Mouse (Mus musculus) spleen, adult 2 months (tissue): ENCODE measurements around the gene Irf2. TPM values are rescaled to one million over a fixed set of nuclear protein-coding genes. Genes with fewer than 3 reads are reported as not detected.

ENCODE experiments used
- DNase-seq, 2 experiments: peaks; one replicate each; pipeline versions ENCODE4 v3.0.0 to v3.0.0-alpha.2; 2012 to 2021; ENCODE audit warnings: low spot score in 2 of 2, low read depth in 1 of 2
- H3K27ac ChIP-seq: fragments of 200-500 bp; 2 replicates; pipeline ENCODE4 v1.5.1; 2012; ENCODE audit warnings: low read length, inconsistent platforms; ENCODE audit not compliant: insufficient read depth
- H3K27me3 ChIP-seq: fragments of 200-500 bp; 2 replicates; pipeline ENCODE4 v1.6.1; 2012; ENCODE audit warnings: mild to moderate bottlenecking, moderate library complexity, low read length, inconsistent platforms; ENCODE audit not compliant: control insufficient read depth, insufficient read depth
- H3K36me3 ChIP-seq: fragments of 200-500 bp; 2 replicates; pipeline ENCODE4 v1.6.1; 2012; ENCODE audit warnings: mild to moderate bottlenecking, low read length, inconsistent platforms; ENCODE audit not compliant: control insufficient read depth, insufficient read depth
- H3K4me1 ChIP-seq: fragments of 200-500 bp; 2 replicates; pipeline ENCODE4 v1.6.1; 2011; ENCODE audit warnings: inconsistent platforms; ENCODE audit not compliant: control insufficient read depth, insufficient read depth, insufficient read length
- H3K4me3 ChIP-seq: fragments of 200-500 bp; 2 replicates; pipeline ENCODE4 v1.5.1; 2011; ENCODE audit warnings: mild to moderate bottlenecking, inconsistent platforms; ENCODE audit not compliant: insufficient read depth, insufficient read length; ENCODE audit errors: extremely low read depth
- CTCF ChIP-seq: fragments of 200-500 bp; IDR thresholded peaks from 2 replicates; pipeline ENCODE4 v1.5.1; 2011; ENCODE audit warnings: mild to moderate bottlenecking, inconsistent platforms; ENCODE audit not compliant: insufficient read depth, insufficient read length, insufficient replicate concordance; ENCODE audit errors: extremely low read depth
- POLR2A ChIP-seq: fragments of 200-500 bp; IDR thresholded peaks from 2 replicates; pipeline ENCODE4 v1.6.1; 2011; ENCODE audit warnings: low read depth, low read length, inconsistent platforms
- WGBS: fragments of 180-500 bp; shearing (Covaris S2); methylation state at CpG from one replicate; pipeline ENCODE4 v1.1.7; 2018; 5-methylcytosine and 5-hydroxymethylcytosine counted together
- polyA plus RNA-seq: library from polyadenylated mRNA; depleted of rRNA; stranded (reverse); fragments of >200 nt; gene quantifications from 2 replicates; pipeline ENCODE4 v1.2.3, GENCODE M21; 2012

Gene Irf2
- polyA plus RNA-seq, 1 experiment = 28.8 TPM

DNA sequence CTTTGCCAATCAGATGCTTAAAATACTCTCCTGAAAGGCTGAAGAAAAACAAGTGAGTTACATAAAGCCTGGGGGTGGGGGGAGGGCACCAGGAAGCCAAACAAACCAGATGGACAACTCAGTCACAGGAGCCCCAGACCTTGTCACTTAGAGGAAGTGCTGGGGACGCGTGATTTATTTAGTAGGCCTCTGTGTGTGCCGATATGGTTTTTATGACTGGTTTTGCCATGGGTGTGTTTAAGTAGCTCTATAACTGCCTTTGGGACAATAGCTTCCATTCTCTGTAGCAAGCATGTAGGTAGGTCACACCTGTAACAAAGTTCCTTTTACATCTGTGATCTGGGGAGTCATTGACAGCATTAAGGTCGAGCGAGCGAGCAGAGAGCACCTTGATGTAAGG, 109.4 kb downstream of the Irf2 start:
- peak in 1 of 2 experiments; percentile 50 for DNase-seq
- peaks cover 11% of the 10 kb centered on the region for H3K36me3 ChIP-seq
- 32% methylated on average over 6 of the region's 6 CpGs for WGBS
- H3K4me3 ChIP-seq = no peak overlapping the region
- peaks cover 58% of the 10 kb centered on the region for H3K4me1 ChIP-seq
- H3K27ac ChIP-seq = peak overlapping the region; percentile 86
- no peak for TF ChIP-seq POLR2A
- no peak for TF ChIP-seq CTCF
- no peaks in the 10 kb centered on the region for H3K27me3 ChIP-seq

DNA sequence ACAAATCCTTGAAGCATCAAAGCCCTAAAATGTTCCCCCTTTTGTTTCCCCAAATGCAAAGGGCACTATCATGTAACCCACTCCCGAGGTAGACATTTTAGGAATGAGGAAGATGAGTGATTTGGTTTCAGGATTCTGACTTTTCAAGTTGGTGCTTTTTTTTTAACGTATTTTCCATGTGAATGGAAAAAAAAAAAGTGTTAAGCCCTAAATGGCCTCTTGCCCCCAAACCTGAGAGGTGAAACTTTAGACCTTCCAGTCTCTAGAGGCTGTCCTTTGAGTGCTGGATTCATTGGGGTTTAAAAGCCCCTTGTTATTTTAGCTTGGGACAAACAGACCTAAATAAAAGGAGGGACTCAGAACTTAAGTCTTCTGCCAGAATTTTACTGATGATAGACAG, 109.9 kb downstream of the Irf2 start:
- peak overlapping the region; percentile 86 for H3K27ac ChIP-seq
- TF ChIP-seq CTCF (no peak), POLR2A (no peak)
- no peak for DNase-seq
- H3K36me3 ChIP-seq = peaks cover 11% of the 10 kb centered on the region
- H3K4me1 ChIP-seq = peaks cover 53% of the 10 kb centered on the region
- H3K4me3 ChIP-seq = no peak overlapping the region
- 16% methylated on average over 2 of the region's 2 CpGs for WGBS
- H3K27me3 ChIP-seq = no peaks in the 10 kb centered on the region

DNA sequence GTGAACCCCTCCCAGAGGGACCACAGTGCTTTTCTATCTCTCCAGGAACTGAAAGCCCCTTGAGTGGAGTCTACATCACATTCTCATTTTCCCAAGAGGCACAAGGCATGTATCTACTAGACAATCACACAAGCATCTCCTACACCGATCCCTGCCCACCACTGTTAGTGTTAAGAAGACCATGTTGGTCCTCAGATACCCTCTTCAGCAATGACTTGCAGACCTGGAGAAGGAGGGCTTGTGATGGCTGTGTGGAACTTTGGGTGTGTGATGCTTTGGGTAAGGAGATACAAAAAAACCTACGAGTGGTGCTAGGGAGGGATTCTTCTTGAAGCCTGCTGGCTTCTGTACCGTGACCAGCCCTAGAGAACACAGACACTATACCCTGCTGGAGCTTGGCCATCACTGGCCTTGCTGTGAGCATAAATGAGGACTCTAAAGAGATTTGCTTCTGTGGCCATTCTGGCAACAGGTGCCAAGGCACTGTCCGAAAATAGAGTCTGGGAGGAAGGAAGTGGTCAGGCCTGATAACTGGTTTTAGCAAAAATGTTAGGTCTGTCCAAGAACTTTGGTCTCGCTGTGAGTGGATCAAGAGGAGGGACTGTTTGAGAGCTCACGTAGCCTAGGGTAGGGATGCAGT, 110.8 kb downstream of the Irf2 start:
- no peak for TF ChIP-seq CTCF
- no peak for TF ChIP-seq POLR2A
- peaks cover 50% of the 10 kb centered on the region for H3K4me1 ChIP-seq
- no peak overlapping the region for H3K4me3 ChIP-seq
- peak overlapping the region; percentile 86 for H3K27ac ChIP-seq
- 21% methylated on average over 6 of the region's 6 CpGs for WGBS
- peaks cover 11% of the 10 kb centered on the region for H3K36me3 ChIP-seq
- peak in 1 of 2 experiments; percentile 43 for DNase-seq
- no peaks in the 10 kb centered on the region for H3K27me3 ChIP-seq

DNA sequence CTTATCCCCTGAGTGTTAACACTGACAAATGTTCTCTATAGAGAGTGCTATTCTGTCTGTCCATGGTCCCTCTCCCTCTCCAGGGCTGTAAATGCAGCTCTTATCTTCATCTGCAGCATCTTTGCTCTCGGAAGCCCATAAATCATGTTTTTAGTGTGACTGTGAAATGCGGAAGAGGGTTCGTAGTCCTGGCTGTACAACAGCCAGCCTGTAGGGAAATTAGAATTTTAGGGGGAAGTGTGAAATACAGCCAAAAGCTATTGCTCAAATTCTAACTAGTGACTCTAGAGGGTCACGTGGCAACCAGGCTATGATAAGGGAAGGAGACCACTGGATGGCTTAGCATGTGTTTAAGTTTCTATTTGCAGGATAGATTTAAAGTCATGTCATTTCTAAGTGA, 112.0 kb downstream of the Irf2 start:
- no peak for TF ChIP-seq POLR2A
- TF ChIP-seq CTCF = no peak
- DNase-seq = peak; percentile 46 to 70

DNA sequence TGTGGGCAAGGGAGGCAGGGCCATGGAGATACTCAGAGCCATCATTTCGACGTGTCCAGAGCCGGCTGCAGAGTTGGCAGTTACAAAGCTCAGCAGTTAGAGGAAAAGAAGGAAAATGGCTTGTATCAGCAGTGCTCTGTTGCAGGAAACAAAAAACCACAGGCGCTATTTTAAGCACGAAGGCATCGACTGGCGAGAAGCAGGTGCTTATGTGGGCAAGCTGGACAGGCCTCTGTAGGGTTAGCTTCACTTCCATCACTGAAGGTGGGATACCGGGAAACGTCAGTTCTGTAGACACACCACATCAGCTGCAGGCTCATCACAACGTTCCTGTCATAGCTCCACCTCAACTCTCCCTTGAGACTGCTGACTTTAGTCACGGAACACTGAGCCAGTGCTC, 112.8 kb downstream of the Irf2 start:
- Histone ChIP-seq H3K36me3 (peaks cover 3% of the 10 kb centered on the region; the same call in 1 of the 2 replicates), H3K27ac (peak overlapping the region; percentile 82), H3K4me1 (peaks cover 37% of the 10 kb centered on the region), H3K4me3 (no peak overlapping the region), H3K27me3 (no peaks in the 10 kb centered on the region)
- WGBS = 9% methylated on average over 11 of the region's 11 CpGs
- TF ChIP-seq POLR2A (no peak), CTCF (no peak)
- peak in 1 of 2 experiments; percentile 55 for DNase-seq

More for the DNA sequence above, 112.0 kb downstream of the Irf2 start:
- Histone ChIP-seq H3K27me3 (no peaks in the 10 kb centered on the region), H3K36me3 (peaks cover 6% of the 10 kb centered on the region; the same call in 1 of the 2 replicates), H3K4me1 (peaks cover 40% of the 10 kb centered on the region), H3K4me3 (no peak overlapping the region), H3K27ac (peak overlapping the region; percentile 86)
- WGBS = 15% methylated on average over 4 of the region's 4 CpGs

GRCm38 (mm10) chr8:46859164-46859846, 119.8 kb downstream of the Irf2 start:
- 12% methylated on average over 7 of the region's 7 CpGs for WGBS

DNA sequence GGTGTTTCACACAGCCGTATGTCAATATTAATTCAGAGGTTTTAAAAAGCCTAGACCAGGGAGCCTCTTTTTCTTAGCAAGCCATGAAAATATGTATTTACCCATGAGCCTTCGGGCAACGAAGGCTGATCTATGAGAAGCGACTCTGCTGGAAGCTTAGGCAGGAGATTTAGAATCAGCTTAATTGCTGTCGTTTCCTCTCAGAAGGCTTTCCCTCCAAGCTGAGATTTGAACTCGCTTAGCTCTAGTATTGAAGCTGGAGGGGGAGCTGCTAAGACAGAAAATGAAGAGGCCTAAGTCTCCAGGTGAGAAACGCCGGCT, 120.3 kb downstream of the Irf2 start:
- Histone ChIP-seq H3K27ac (peak overlapping the region; percentile 47), H3K27me3 (no peaks in the 10 kb centered on the region), H3K4me1 (peaks cover 20% of the 10 kb centered on the region), H3K36me3 (no peaks in the 10 kb centered on the region), H3K4me3 (no peak overlapping the region)
- no peak for TF ChIP-seq CTCF
- TF ChIP-seq POLR2A = no peak
- WGBS = 41% methylated on average over 8 of the region's 8 CpGs
- no peak for DNase-seq

More at GRCm38 (mm10) chr8:46859164-46859846, 119.8 kb downstream of the Irf2 start:
- Histone ChIP-seq H3K4me1 (peaks cover 20% of the 10 kb centered on the region), H3K27ac (peak overlapping the region; percentile 52), H3K27me3 (no peaks in the 10 kb centered on the region), H3K36me3 (no peaks in the 10 kb centered on the region), H3K4me3 (no peak overlapping the region)
- no peak for TF ChIP-seq CTCF
- TF ChIP-seq POLR2A = no peak
- peak in 1 of 2 experiments; percentile 46 for DNase-seq
